Mouse (Mus musculus): ENCODE results near the gene Sncg. TPM values are rescaled to one million over a fixed set of nuclear protein-coding genes. Genes with fewer than 3 reads are reported as not detected.
"Not testable (repeated sequence)": the region's sequence is repeated elsewhere in the genome, so short reads cannot be mapped to it uniquely, and the experiment has no call there.

The Sncg gene
- not detected in 2 replicates for total RNA-seq (2017)

DNA sequence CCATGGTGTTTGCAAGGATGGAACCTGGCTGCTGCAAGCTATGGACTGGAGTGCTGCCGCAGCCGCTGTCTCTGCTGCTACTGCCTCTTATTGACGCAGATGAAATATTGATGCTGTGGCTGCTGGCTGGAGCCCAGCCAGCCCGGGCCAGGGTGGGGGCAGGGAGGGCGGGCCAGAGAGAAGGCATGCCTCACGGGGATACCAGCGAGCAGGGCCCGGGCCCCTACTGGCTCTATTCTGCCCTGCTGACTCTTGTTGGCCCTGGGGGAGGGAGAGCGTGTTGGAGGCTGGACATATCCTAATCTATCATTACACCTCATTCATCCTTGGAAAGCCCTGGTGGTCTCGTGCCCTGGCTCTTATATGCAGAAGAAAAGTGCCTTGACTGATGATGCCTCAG is at the start of gene Sncg:
TSS of gene Sncg (minus strand) at position 213 of the 400 bp plus-strand sequence.
- ATAC-seq (replicated peaks in 1 of 2; ENCODE audit: insufficient read depth in 1 of 2, low FRiP score in 2 of 2, low TSS enrichment in 1 of 2, low read depth in 1 of 2, poor library complexity in 2 of 2, severe bottlenecking in 2 of 2) = no peak

DNA sequence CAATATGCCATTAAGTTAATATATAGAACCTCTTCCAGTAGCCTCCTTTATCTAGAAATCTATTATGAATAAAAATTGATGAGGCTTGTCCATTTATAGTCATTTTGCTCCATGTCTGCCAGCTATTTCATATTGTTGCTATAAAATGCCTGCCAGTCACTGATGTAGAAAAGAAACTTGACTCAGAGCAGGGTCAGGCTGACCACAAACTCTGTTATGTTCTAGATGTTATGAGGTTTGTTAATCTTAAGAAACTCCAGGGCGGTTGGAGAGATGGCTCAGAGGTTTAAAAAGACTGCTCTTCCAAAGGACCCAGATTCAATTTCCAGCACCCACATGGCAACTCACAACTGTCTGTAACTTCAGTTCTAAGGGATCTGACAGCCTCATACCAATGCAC is 46.5 kb upstream of the Sncg start:
- ATAC-seq (replicated peaks in 1 of 2; ENCODE audit: insufficient read depth in 1 of 2, low FRiP score in 2 of 2, low TSS enrichment in 1 of 2, low read depth in 1 of 2, poor library complexity in 2 of 2, severe bottlenecking in 2 of 2) = no peak

DNA sequence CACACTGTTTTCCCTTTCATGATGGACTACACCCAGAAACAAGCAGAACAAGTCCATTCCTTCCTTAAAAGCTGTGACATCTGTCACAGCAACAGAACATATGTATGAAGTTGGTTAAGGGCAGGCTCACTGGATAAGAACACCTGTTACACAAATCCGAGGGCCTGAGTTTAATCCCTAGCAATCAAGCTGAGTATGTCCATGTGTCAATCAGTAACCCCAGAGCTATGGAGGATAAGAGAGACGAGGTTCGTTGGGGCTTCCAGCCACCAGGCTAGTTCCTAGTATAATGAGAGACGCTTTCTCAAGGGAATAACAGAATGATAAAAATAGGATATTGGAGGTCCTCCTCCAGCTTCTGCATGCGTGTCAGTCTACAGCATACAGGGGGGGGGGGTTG is 42.9 kb upstream of the Sncg start:
- ATAC-seq (replicated peaks in 1 of 2; ENCODE audit: insufficient read depth in 1 of 2, low FRiP score in 2 of 2, low TSS enrichment in 1 of 2, low read depth in 1 of 2, poor library complexity in 2 of 2, severe bottlenecking in 2 of 2) = no peak

- ATAC-seq (replicated peaks in 1 of 2; ENCODE audit: insufficient read depth in 1 of 2, low FRiP score in 2 of 2, low TSS enrichment in 1 of 2, low read depth in 1 of 2, poor library complexity in 2 of 2, severe bottlenecking in 2 of 2) = not testable (repeated sequence)
These were observed 42.4 kb upstream of the Sncg start for GRCm38 (mm10) chr14:34416946-34417345.

GRCm38 (mm10) chr14:34412164-34412896 is 37.7 kb upstream of the Sncg start:
- ATAC-seq (replicated peaks in 1 of 2; ENCODE audit: insufficient read depth in 1 of 2, low FRiP score in 2 of 2, low TSS enrichment in 1 of 2, low read depth in 1 of 2, poor library complexity in 2 of 2, severe bottlenecking in 2 of 2) = no peak

DNA sequence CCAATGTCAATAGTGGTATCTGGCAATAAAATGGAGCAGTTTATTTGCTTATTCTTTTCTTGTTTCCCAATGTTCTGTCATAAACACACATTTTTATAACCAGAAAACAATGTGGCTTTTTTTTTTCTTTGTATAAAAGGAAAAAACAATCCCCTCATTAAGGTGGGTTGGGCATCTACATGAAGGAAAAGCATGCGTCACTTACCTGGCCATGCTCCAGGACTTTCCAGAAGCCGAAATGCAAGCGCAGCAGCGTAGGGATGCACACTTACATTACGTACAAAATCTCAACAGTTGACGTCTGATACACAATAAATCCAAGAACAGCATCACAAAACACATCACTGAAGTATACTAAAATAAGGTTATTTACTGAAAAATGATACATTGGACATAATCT is 36.1 kb upstream of the Sncg start:
- ATAC-seq (replicated peaks in 1 of 2; ENCODE audit: insufficient read depth in 1 of 2, low FRiP score in 2 of 2, low TSS enrichment in 1 of 2, low read depth in 1 of 2, poor library complexity in 2 of 2, severe bottlenecking in 2 of 2) = no peak

DNA sequence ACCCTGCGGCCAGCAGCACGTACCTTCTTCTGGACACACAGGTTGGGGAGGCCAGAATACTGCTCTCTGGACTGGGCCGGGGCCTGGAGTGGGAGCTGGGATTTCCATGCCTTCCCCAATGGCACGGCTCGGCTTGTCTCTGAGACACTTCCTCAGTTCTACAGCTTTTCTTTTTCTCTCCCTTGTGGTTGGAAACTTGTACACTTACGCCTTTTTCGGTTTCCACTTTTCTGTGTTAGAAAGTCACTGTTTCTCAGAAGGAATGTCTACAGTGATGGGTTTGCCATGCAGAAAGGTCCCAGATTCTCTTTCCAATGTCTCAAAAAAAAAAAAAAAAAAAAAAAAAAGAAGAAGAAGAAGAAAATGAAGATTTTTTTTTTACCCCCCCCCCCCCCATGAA is 28.8 kb upstream of the Sncg start:
- ATAC-seq (replicated peaks in 1 of 2; ENCODE audit: insufficient read depth in 1 of 2, low FRiP score in 2 of 2, low TSS enrichment in 1 of 2, low read depth in 1 of 2, poor library complexity in 2 of 2, severe bottlenecking in 2 of 2) = no peak

DNA sequence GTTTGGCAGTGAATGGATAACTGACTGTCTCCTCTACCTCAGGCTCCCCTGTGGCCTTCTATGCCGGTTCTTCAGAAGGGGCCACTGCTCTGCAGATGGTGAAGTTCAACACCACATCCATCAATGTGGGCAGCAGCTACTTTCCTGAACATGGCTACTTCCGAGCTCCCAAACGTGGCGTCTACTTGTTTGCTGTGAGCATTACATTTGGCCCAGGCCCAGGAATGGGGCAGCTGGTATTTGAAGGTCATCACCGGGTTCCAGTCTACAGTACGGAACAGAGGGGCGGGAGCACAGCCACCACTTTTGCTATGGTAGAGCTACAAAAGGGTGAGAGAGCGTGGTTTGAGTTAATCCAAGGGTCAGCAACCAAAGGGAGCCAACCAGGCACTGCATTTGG is 28.3 kb upstream of the Sncg start:
- ATAC-seq (replicated peaks in 1 of 2; ENCODE audit: insufficient read depth in 1 of 2, low FRiP score in 2 of 2, low TSS enrichment in 1 of 2, low read depth in 1 of 2, poor library complexity in 2 of 2, severe bottlenecking in 2 of 2) = no peak

DNA sequence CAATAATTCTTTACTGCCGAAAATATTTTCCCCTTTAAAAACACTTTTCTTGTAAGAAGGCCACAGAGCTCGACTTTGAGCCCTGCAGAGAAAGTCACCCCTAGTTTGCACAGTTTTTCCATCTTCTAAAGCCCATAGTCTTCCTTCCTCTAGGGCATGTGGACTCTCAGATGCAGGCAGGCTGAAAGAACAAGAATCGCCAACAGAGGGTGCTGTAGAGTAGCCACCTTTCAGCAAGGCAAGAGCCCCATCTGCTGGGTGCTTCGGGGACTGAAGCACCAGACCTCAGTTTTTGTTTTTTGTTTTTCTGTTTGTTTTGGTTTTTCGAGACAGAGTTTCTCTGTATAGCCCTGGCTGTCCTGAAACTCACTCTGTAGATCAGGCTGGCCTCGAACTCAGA is 26.5 kb upstream of the Sncg start:
- ATAC-seq (replicated peaks in 1 of 2; ENCODE audit: insufficient read depth in 1 of 2, low FRiP score in 2 of 2, low TSS enrichment in 1 of 2, low read depth in 1 of 2, poor library complexity in 2 of 2, severe bottlenecking in 2 of 2) = peak; percentile 97 to 98

- ATAC-seq (replicated peaks in 1 of 2; ENCODE audit: insufficient read depth in 1 of 2, low FRiP score in 2 of 2, low TSS enrichment in 1 of 2, low read depth in 1 of 2, poor library complexity in 2 of 2, severe bottlenecking in 2 of 2) = no peak
These were observed 25.4 kb upstream of the Sncg start for GRCm38 (mm10) chr14:34400021-34400420.

DNA sequence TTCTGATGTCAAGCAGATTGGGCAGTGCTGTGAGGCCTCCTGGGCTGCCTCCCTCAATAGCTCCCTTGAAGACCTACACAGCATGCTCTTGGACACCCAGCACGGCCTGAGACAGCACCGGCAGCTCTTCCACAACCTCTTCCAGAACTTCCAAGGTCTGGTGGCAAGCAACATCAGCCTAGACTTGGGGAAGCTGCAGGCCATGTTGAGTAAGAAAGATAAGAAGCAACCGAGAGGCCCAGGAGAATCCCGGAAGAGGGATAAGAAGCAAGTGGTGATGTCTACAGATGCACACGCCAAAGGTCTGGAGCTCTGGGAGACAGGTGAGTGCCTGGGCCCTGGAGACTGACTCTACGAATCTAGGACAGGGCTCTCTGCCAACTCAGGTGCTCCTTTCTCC is 24.7 kb upstream of the Sncg start:
- ATAC-seq (replicated peaks in 1 of 2; ENCODE audit: insufficient read depth in 1 of 2, low FRiP score in 2 of 2, low TSS enrichment in 1 of 2, low read depth in 1 of 2, poor library complexity in 2 of 2, severe bottlenecking in 2 of 2) = no peak

DNA sequence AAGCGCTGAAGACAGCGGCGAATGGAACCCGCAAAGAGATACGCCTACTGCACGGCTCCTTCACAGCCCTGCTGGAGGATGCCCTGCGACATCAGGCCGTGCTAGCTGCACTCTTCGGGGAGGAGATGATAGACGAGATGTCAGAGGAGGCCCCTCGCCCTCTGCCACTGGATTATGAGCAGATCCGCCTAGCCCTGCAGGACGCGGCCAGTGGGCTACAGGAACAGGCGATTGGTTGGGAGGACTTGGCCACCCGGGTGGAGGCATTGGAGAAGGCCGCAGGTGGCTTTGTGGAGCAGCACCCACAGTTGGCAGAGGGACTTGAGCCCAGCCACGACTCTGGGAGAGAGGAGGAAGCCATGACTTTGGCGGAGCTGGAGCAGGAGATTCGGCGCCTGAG is 24.3 kb upstream of the Sncg start:
- no peak for ATAC-seq (replicated peaks in 1 of 2; ENCODE audit: insufficient read depth in 1 of 2, low FRiP score in 2 of 2, low TSS enrichment in 1 of 2, low read depth in 1 of 2, poor library complexity in 2 of 2, severe bottlenecking in 2 of 2)

- ATAC-seq (replicated peaks in 1 of 2; ENCODE audit: insufficient read depth in 1 of 2, low FRiP score in 2 of 2, low TSS enrichment in 1 of 2, low read depth in 1 of 2, poor library complexity in 2 of 2, severe bottlenecking in 2 of 2) = no peak
These were observed 23.3 kb upstream of the Sncg start for GRCm38 (mm10) chr14:34397871-34398270.

- ATAC-seq (replicated peaks in 1 of 2; ENCODE audit: insufficient read depth in 1 of 2, low FRiP score in 2 of 2, low TSS enrichment in 1 of 2, low read depth in 1 of 2, poor library complexity in 2 of 2, severe bottlenecking in 2 of 2) = no peak
These were observed 18.7 kb upstream of the Sncg start for GRCm38 (mm10) chr14:34393295-34393694.

DNA sequence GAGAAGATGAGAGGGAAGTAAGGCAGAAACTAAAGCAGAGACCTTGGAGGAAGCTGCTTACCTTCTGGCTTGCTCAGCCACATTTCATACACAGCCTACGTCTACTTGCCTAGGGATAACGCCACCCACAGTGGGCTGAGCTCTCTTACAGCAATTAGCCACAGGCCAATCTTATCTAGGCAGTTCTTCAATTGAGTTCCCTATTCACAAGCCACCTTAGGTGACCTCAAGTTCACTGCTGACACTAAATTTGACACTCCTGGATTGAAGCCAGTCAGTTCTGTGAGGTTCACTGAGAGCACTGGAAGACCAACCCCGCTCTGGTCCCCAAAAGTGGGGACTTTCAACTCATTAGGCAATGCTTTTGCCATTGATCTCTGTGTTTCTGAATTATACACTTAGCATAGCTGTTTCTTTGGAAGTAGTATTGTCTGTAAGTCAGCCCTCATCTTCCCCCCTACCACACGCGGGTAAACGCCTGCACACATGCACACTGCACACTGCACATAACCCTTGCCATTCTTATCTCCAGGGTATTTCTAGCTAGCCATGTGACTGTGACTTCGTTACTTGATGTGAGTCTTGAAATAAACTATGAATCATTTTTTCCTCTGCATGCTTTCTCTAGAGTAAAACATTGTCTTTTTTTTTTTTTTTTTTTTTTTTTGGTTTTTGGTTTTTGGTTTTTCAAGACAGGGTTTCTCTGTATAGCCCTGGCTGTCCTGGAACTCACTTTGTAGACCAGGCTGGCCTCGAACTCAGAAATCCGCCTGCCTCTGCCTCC is 8.5 kb upstream of the Sncg start:
- no peak for ATAC-seq (replicated peaks in 1 of 2; ENCODE audit: insufficient read depth in 1 of 2, low FRiP score in 2 of 2, low TSS enrichment in 1 of 2, low read depth in 1 of 2, poor library complexity in 2 of 2, severe bottlenecking in 2 of 2)

DNA sequence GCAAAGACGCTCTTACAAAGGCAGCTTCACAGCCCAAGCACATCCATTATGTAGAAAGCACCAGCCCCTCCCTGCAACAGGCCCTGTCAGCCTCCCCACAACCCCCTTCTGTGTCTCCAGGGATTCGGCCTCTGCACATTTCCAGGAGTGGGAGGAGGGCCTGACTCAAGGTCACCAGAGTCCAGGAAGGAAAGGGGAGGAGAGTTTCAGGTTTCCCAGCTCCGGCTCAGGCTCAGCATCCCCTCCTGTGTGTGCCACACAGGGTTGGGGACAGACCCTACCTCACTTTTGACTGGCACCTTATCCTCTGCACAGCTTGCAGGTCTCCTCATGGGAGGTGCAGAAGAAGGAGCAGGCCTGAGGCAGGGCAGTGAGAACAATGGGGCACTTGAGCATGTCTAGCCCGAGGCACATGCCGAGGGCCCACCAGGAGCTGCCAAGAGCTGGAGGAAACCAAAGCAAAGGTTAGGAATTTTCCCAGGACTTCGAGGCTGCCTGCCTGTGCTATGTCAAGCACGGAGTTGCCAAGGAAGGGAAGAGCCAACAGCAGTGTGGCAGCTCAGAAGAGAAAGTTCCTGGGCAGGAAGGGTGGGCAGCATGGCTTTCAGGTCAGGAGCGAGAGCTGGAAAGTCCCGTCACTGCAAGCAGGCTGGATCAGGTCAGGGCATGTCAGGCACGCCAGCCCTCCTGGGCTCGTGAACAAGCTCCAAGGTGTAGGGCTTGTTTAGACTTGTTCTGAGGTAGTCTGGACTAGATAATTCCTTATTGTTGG is 4.2 kb upstream of the Sncg start:
- no peak for ATAC-seq (replicated peaks in 1 of 2; ENCODE audit: insufficient read depth in 1 of 2, low FRiP score in 2 of 2, low TSS enrichment in 1 of 2, low read depth in 1 of 2, poor library complexity in 2 of 2, severe bottlenecking in 2 of 2)

- no peak for ATAC-seq (replicated peaks in 1 of 2; ENCODE audit: insufficient read depth in 1 of 2, low FRiP score in 2 of 2, low TSS enrichment in 1 of 2, low read depth in 1 of 2, poor library complexity in 2 of 2, severe bottlenecking in 2 of 2)
These were observed 2.5 kb upstream of the Sncg start for GRCm38 (mm10) chr14:34377121-34377520.

GRCm38 (mm10) chr14:34375941-34376340 is 1.4 kb upstream of the Sncg start:
- no peak for ATAC-seq (replicated peaks in 1 of 2; ENCODE audit: insufficient read depth in 1 of 2, low FRiP score in 2 of 2, low TSS enrichment in 1 of 2, low read depth in 1 of 2, poor library complexity in 2 of 2, severe bottlenecking in 2 of 2)

All from hematopoietic stem cell, adult 5-6 weeks (primary cell).